Mouse (Mus musculus) erythroblast, embryonic 14.5 days (primary cell): ENCODE measurements around the gene Nup210.

ENCODE experiments used
- GATA1 ChIP-seq: IDR thresholded peaks from 2 replicates; pipeline ENCODE4 v1.6.1; 2012; ENCODE audit warnings: low read length, inconsistent platforms, mixed read lengths
- TAL1 ChIP-seq: IDR thresholded peaks from 3 replicates; pipeline ENCODE4 v1.6.1; 2012; ENCODE audit warnings: low read length, inconsistent platforms, mixed read lengths

- TF ChIP-seq TAL1 (no peak), GATA1 (no peak)
These were observed 75.3 kb downstream of the Nup210 start for GRCm38 (mm10) chr6:91041287-91041686.
